Mouse (Mus musculus): Measurements from ENCODE around the gene Ubac1.

DNA sequence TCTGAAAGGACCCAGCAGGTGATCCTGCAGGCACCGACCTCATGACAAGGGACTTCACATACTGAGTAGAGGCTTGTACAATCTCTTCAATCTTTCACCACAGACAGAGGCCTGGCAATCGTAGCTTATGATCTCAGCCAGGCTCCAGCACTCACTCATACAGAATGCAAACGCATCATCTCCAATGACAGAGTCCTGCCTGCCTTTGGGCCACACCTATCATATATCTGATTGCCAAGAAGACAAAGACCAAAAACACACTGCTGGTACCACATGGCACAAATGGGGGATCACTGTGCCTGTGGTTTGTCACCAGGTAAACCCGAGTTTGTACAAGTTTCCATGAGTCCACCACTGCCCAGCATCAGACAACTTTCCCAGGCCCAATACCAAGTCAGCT is 4.2 kb downstream of the Ubac1 start:
- TF ChIP-seq CTCF (IDR thresholded peaks at IDR 0.05; ENCODE audit: extremely low read depth, insufficient read length, insufficient replicate concordance, low read depth, low read length) (no peak), POLR2A (IDR thresholded peaks at IDR 0.05; ENCODE audit: low read depth, low read length) (no peak)

Data from small intestine, adult 2 months (tissue).